Mouse (Mus musculus) retina, embryonic 14.5 days (tissue): ENCODE data around the gene Tmem86a.

ENCODE experiments used
- DNase-seq: peaks from one replicate; pipeline ENCODE4 v3.0.0-alpha.2; 2015; ENCODE audit warnings: low spot score

The Tmem86a gene

GRCm38 (mm10) chr7:47076729-47077128 lies 26.3 kb downstream of the Tmem86a start:
- DNase-seq = no peak

DNA sequence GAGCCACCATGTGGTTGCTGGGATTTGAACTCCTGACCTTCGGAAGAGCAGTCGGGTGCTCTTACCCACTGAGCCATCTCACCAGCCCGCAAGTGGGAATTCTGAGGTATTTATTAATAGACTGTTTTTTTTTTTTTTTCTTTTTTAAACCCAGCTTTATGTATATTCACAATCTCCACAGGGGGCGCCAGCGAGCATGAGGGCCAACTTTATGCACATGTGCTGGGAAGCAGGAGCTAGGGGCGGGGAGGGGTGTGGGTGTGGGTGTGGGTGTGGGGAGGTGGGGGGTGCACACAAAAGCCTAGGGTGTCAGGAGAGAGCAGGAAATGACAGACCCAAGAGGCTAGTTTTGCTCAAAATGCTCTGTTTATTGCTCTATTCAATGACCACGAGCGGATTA lies 27.1 kb downstream of the Tmem86a start:
- DNase-seq = peak; percentile 58

DNA sequence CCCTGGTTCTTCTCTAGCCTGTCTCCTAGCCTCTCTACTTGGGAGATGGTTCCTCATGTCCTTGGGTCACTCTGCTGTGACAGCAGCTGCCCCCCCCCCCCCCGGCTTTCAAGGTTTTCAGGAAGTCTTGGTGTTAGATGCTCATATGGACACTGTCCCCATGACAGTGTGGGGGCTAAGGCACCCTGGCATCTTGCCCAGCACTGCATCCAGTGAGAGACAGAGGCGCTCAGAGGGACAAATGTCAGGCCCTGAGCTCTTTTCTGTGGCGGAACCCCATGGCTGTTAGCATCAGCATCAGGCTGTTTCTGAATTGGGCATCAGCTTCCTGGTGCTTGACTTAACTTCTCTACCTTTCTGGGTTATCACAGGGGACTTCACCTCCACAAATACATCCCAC lies 30.5 kb downstream of the Tmem86a start:
- DNase-seq = no peak

GRCm38 (mm10) chr7:47081277-47081676 lies 30.9 kb downstream of the Tmem86a start:
- DNase-seq = peak; percentile 69

- DNase-seq = no peak
Measured at GRCm38 (mm10) chr7:47085075-47085474, 34.7 kb downstream of the Tmem86a start.

GRCm38 (mm10) chr7:47093935-47094334 lies 43.5 kb downstream of the Tmem86a start:
- no peak for DNase-seq

DNA sequence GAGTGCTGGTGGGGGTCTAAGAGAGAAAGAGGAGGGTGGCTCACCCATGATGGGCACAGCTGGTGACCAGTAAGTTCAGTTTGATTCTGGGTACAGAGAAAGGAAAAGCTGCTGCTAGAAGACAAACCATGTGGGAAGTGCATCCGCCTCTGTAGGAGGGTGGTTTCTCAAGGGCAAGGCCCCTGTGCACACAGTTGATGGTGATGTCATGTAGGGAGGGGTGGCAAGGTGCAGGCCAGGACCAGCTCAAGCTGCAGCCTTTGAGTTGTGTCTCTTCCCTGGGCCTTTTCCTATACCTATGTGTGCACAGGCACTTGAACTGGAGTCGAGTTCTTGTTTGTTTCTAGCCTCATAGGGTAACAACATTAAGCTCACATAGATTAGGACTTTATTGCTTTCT lies 44.6 kb downstream of the Tmem86a start:
- DNase-seq = no peak

GRCm38 (mm10) chr7:47098044-47098443 lies 47.6 kb downstream of the Tmem86a start:
- no peak for DNase-seq

DNA sequence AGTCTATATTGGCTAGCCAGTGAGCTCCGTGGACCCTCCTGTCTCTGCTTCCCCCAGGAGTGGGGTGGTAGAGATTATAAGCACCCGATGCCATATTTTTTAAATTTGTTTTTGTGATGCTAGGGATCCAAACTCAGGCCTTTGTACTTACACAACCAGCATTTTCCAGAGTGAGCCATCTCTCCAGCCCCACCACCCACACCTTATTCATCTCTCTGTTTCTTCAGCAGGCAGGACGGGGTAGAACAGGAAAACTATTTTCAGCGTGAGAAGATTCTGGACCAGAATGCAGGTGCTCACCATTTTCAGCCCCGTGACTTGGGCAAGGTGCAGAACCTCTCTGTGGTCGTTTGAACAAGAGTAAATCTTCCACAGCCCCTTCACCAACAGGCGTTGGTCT lies 48.9 kb downstream of the Tmem86a start:
- no peak for DNase-seq

- no peak for DNase-seq
Measured at GRCm38 (mm10) chr7:47100615-47101014, 50.2 kb downstream of the Tmem86a start.

GRCm38 (mm10) chr7:47102970-47103369 lies 52.6 kb downstream of the Tmem86a start:
- no peak for DNase-seq

DNA sequence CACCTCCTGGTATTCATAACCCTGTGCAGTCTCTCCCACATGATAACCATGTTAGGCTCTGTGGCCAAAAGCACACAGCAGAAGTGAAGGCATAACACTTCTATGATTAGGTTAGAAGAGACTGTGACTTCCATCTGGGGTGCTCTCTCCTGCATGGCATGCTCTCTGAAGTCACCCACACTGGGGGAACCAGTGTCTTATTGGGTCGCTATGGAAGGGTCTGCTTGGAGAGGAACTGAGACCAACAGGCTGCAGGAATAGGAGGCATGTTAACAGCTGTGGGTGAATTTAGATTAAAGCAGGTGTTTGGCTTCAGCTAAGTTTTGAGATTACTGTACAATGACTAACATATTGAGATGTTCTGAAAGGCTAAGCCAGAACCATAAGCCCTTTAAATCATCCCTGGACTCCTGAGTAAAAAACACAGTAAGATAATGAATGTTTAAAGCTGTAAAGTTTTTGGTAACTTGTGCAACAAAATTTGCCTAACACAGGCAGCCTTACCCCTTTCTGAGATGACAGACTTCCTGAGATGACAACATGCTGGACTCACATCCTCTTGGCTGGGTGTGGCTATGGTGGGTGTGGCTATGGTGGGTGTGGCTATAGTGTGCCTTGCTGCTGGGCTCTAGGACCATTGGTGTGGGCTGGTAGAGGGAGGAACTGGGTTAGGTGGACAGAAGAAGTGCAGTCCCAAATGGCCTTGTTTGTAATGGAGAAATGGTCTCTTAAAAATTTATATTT lies 53.4 kb downstream of the Tmem86a start:
- DNase-seq = no peak
